Mouse (Mus musculus) cerebellum, adult 9-10 months (tissue): ENCODE data around the gene Itpr2.

ENCODE experiments used
- DNase-seq: peaks from one replicate; pipeline ENCODE4 v3.0.0; 2022

The Itpr2 gene

GRCm38 (mm10) chr6:146255656-146256055, 246.4 kb downstream of the Itpr2 start:
- no peak for DNase-seq

DNA sequence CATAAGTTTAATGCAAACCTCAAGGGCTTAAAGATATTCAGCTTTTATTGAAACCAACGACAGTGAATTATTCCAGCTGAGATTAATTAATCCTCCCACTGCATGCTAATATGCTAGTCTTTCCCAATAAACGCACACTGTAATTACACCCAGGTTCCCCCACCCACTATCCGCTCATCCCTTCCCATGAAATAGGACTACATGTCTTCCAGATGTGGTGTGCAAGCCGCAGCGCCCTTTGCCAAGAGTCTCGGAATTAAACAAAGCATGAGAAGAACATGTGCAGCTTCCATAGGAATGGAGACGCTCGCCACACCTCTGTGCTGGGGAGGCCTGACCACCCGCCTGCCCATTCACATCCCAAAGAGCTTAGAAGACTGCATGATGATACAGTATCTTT, 247.1 kb downstream of the Itpr2 start:
- no peak for DNase-seq

DNA sequence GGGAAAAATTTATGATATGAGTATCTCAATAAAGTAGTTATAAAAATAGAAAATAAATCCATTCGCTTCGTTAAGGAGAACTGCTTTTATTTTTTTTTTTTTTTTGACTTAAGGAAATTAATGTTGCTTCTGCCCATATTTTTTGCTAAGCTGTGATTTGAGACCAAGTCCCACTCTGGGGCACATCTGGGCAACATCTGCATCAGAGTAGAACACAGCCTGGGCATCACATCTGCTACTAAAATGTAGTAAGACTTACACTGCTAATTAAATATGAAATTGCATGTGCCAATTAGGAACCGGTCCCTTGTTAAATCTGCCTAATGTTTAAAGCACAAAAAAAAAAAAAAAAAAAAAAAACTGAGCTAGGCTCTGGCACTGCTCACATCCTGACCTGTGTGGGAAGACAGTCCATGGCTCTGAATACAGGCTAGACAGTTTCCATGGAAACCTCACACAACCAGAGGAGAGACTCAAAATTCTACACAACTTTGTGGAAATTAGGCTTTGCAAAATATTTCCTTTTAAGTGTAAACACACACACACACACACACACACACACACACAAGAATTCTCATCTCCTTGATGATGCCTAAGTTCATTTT, 247.7 kb downstream of the Itpr2 start:
- DNase-seq = no peak

- DNase-seq = no peak
Observed at GRCm38 (mm10) chr6:146249096-146249495, 252.9 kb downstream of the Itpr2 start.

DNA sequence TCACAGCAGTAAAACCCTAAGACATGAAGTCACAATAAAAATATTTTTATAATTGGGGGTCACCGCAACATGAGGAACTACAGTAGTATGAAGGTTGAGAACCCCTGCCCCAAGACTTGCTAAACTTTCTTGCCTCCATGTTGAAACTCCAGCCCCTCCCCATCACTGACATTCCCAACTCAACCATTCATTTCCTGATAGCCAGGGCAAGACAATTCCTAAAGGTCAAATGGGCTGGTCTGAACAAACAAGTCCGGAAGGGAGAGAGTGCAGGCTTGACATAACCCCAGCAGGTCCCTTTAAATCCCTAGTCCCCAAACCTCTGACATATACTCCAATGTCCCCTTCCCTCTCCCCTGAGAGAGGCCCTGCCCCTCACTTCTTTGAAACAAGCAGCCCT, 253.7 kb downstream of the Itpr2 start:
- no peak for DNase-seq

GRCm38 (mm10) chr6:146247906-146248305, 254.1 kb downstream of the Itpr2 start:
- no peak for DNase-seq

DNA sequence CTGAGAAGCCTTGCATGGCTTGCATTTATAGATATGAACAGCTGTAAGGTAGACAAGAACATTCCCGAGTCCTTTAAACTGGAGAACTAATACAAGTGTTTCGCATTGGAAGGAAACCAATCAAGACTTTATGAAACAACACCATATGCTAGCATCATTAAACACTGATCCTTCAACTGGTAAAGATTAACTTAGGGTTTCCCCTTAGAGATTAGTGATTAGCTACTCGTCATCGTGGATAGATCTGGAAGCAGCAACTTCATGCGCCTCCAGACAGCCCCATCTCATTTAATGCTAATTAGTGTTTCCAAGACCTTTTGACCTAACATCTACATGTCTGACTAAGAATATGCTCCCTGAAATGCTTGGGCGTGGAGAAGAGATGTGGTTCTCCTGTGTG, 255.7 kb downstream of the Itpr2 start:
- DNase-seq = no peak

DNA sequence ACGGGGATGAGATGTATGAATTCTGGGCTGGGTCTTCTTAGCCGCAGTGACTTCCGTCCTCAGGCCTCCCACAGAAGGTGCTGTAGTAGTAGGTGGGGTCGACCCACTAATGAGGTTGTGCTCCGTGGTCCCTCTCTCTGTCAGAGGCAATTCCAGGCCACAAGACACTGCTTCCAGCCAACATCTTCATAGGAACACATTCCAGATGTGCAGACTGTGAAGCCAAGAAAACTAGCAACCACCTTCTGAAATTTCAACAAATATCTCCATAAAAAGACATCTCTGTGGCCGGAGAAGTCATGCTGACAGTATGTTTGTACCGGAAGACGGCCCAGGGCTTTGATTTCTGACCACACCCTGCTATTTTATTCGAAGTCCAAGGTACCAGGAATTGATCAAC, 256.1 kb downstream of the Itpr2 start:
- no peak for DNase-seq

DNA sequence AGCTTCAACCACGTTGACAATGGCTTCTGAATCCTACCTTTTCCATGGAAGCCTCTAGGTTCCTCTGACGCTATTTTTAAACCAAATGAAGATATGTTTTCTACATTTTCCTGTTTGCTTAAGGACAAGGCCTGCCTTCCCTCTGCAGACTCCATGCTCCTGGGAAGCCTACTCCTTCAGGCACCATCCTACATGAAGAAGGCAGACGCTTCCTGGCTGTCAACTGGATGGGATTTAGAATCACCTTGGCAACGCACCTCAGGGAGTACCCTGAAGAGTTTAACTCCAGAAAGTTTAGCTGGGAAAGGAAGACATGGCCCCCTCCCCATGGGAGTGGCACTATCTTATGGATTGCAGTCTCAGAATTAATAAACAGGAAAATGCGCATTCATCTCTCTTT, 259.0 kb downstream of the Itpr2 start:
- no peak for DNase-seq

- no peak for DNase-seq
Observed at GRCm38 (mm10) chr6:146241336-146241735, 260.7 kb downstream of the Itpr2 start.

DNA sequence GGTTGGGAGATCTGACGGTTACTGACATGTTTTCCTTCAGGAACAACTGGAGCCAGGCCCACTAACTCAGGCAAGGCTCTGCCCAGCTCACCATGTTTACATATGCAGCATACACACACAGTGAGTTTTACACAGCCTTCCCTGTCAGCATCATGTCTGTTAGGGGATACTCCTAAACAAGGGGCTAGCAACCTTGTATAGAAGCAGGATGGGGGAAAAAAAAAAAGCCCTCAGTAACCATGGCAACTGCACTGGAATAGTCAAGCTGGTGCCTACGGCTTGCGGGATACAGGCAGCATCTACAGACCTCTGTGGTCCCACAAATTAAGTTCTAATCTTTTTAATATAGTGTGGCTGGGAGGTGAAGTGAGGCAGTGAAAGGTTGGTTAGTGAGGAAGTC, 266.9 kb downstream of the Itpr2 start:
- DNase-seq = no peak

DNA sequence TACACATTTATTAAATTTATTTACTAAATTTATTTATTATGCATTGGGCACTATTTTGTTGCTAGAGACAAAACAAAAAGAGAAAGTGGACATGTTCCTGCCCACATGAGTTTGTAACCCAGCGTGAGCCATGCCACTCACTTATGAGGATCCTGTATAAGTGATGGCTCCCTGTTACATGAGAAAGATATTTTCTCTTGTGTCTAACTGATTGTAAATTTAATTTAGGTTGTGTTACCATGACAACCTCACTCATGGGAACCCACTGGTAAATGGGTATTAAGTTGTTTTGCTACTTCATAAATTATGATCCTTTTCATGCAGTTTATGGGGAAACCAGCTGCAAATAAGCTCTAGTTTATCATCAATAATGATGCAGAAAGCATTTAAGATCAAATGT, 267.6 kb downstream of the Itpr2 start:
- no peak for DNase-seq

DNA sequence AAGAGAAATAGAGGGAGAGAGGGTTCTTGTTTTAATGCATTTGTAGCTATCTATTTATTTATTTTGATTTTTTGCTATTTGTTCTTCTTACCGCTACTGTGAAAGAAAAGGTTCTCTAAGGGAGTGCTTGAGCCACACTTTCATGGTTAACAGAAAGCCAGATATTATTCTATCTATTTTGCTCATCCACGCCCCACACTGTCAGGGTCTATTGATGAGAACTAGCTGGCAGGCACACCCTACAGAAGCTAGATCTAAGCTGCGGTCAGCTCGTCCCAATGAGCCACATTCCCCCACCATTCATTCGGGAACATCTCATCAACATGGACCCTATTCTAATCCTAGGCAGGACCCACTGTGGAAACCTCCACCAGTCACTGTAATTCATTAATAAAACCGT, 271.1 kb downstream of the Itpr2 start:
- no peak for DNase-seq

DNA sequence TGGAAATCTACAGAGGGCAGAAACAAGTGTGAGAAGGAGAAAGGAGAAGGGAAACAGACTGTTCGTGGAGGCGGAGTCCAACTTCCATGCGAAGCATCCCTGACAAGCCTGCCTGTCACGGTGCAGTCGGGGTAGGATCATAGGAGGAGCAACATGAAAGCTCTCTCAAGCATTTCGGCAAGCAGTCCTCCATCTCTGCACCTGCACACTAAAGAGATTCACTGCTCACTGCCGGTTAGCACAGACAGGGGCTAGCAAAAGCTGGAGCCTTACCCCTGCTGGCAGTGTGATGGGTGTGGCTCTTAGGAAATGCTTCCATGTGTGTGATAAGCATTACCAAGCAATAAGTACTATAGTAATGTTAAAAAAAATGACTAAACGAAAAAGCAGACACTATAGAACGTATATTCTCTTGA, 271.6 kb downstream of the Itpr2 start:
- DNase-seq = no peak

DNA sequence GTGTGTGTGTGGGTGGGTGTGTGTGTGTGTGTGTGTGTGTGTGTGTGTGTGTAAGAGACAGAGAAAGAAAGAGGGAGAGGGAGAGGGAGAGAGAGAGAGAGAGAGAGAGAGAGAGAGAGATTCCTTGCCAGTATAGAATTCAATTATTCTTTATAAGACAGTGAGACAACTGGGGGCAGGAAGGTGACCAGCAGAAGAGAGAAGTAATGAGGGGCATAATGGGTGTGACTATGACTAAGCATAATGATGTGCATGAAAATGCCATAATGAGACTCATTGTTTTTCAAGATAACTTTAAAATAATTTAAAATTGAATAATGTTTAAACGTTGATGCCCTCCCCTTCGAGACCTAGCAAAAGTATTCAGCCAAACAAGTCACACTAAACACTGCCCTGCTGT, 272.1 kb downstream of the Itpr2 start:
- no peak for DNase-seq

DNA sequence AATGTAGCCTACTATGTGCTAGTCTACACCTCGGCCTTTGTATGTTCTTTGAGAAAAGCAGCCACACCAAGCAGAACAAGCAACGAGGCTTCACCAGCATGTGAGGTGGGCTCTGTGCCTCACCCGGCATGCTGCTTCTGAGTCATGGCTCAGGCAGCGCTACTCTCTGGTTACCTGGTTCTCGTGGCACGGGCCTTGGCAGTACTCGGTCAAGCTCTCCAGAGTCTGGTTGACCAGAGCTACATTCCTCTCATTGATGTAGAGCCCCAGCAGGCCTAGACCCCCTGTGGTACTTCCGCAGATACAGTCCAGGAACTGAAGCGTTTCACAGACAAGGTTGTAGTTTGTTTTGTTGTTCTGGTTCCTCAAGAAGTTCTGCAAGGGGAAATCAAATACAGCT, 272.5 kb downstream of the Itpr2 start:
- no peak for DNase-seq

- no peak for DNase-seq
Observed at GRCm38 (mm10) chr6:146228048-146228447, 274.0 kb downstream of the Itpr2 start.

DNA sequence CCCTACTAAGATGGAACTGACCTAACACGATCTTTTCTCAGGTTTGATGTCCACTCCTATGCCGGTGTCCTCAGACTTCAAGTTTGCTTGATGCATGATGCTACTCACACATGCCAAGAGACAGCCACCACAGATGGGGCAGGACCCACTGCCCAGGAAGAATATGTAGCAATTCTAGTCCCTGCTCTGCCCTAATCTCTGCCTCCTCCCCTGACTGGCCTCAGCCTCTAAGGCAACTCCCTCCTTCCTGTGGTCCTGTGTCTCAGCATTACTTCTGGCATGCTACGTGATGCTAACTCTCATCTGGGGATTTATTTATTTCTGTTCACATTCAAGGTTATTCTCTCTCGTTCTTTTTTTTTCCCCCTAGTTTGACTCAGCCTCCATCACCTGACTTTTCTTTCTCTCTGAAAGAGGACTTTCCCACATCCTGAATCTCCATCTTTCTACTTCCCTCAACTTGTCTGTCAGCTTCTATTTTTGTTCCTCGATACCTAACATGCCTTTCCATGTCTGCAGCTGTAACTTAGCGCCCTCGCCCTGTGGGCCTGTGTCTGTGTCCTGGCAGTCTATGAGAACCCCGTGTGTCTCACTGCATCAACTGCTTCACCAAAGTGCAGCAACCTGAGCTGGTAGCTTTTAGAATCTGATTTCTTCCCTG, 279.5 kb downstream of the Itpr2 start:
- DNase-seq = no peak

GRCm38 (mm10) chr6:146221371-146222336, 280.4 kb downstream of the Itpr2 start:
- DNase-seq = no peak

- no peak for DNase-seq
Observed at GRCm38 (mm10) chr6:146220071-146220470, 282.0 kb downstream of the Itpr2 start.

- no peak for DNase-seq
Observed at GRCm38 (mm10) chr6:146219534-146219933, 282.5 kb downstream of the Itpr2 start.

- DNase-seq = no peak
Observed at GRCm38 (mm10) chr6:146215302-146215701, 286.7 kb downstream of the Itpr2 start.

DNA sequence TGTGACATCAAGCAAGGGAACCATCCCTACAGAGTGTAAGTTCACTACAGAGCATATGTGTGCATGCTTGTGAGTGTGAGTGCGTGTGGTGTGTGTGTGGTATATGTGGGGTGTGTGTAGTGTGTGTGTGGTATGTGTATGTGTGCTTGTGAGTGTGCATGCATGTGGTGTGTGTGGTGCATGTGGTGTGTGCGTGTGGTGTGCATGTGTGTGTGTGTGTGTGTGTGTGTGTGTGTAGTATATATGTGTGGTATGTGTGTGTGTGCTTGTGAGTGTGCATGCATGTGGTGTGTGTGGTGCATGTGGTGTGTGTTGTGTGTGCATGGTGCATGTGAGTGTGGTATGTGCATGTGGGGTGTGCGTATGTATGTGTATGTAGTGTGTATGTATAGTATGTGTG, 289.7 kb downstream of the Itpr2 start:
- no peak for DNase-seq

GRCm38 (mm10) chr6:146211233-146211632, 290.8 kb downstream of the Itpr2 start:
- no peak for DNase-seq
